Mouse (Mus musculus) midbrain, embryonic 16.5 days (tissue): ENCODE results near the gene Hnrnpa3. TPM values are rescaled to one million over a fixed set of nuclear protein-coding genes. Genes with fewer than 3 reads are reported as not detected.

ENCODE experiments used
- ATAC-seq: fragments of 200-750 bp; cut with Nextera tagmentation; 2 replicates; pipeline ENCODE4 v1.8.0; 2017; ENCODE audit warnings: moderate TSS enrichment
- H3K27ac ChIP-seq: fragments of 300-500 bp; sonication (generic); 2 replicates; pipeline ENCODE4 v1.5.1; 2014; ENCODE audit warnings: mild to moderate bottlenecking, low read length, mixed read lengths
- H3K27me3 ChIP-seq: fragments of 300-500 bp; sonication (generic); 2 replicates; pipeline ENCODE4 v1.6.1; 2014; ENCODE audit warnings: low read depth, low read length, mixed read lengths; ENCODE audit not compliant: control insufficient read depth, insufficient read depth
- H3K36me3 ChIP-seq: fragments of 300-500 bp; sonication (generic); 2 replicates; pipeline ENCODE4 v1.6.1; 2014; ENCODE audit warnings: mild to moderate bottlenecking, low read length, moderate library complexity, mixed read lengths; ENCODE audit not compliant: control insufficient read depth, insufficient read depth
- H3K4me1 ChIP-seq: fragments of 300-500 bp; sonication (generic); 2 replicates; pipeline ENCODE4 v1.6.1; 2014; ENCODE audit warnings: mild to moderate bottlenecking, low read length, mixed read lengths; ENCODE audit not compliant: control insufficient read depth, insufficient read depth
- H3K4me2 ChIP-seq: fragments of 300-500 bp; sonication (generic); 2 replicates; pipeline ENCODE4 v1.6.1; 2014; ENCODE audit warnings: mild to moderate bottlenecking, low read length, mixed read lengths
- H3K4me3 ChIP-seq: fragments of 300-500 bp; sonication (generic); 2 replicates; pipeline ENCODE4 v1.5.1; 2014; ENCODE audit warnings: low read depth, mild to moderate bottlenecking, low read length, moderate library complexity, mixed read lengths
- H3K9ac ChIP-seq: fragments of 300-500 bp; sonication (generic); 2 replicates; pipeline ENCODE4 v1.6.1; 2014; ENCODE audit warnings: low read depth, low read length, mixed read lengths
- H3K9me3 ChIP-seq: fragments of 300-500 bp; sonication (generic); replicated peaks from 2 replicates; pipeline ENCODE4 v1.6.1; 2014; ENCODE audit warnings: mild to moderate bottlenecking, low read length, mixed read lengths; ENCODE audit not compliant: control insufficient read depth, poor library complexity, severe bottlenecking
- WGBS: fragments of 180-500 bp; shearing (Covaris S2); extraction: QIAGEN DNeasy Blood & Tissue Kit; methylation state at CpG from one replicate; pipeline ENCODE4 v1.1.7; 2014; 5-methylcytosine and 5-hydroxymethylcytosine counted together
- polyA plus RNA-seq: library from polyadenylated mRNA; unstranded; fragments of >200 nt; fragmentation: Nextera tagmentation; extraction: Ambion mirVana; gene quantifications from 2 replicates; pipeline ENCODE4 v1.2.1, GENCODE M21; 2015

The Hnrnpa3 gene
- polyA plus RNA-seq, 1 experiment from 2014 or later: 169 TPM

DNA sequence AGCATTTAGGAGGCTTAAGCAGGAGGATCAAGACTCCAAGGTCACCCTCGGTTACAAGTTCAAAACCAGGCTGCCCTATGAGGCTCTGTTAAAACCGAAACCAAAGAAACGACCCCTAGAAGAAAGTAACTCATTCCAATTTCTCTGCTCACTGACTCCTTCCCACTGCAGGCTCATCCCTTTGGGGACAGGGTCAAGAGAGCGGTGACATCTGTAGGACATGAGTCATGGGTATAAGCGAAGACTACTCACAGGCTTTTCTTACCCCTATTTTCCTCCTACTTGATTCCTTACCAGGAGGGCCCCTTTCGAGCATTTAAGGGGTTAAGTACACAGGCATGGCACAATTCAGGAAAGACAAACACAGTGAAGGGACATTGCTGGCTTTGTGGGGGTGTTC, 15.1 kb upstream of the Hnrnpa3 start:
- 88% methylated on average over 6 of the region's 6 CpGs for WGBS
- Histone ChIP-seq H3K36me3 (no peaks in the 10 kb centered on the region), H3K4me3 (no peak overlapping the region), H3K9ac (no peak overlapping the region), H3K4me2 (no peak overlapping the region), H3K27me3 (no peaks in the 10 kb centered on the region), H3K27ac (no peak overlapping the region), H3K9me3 (no peaks in the 10 kb centered on the region), H3K4me1 (no peaks in the 10 kb centered on the region)
- ATAC-seq: no peak

DNA sequence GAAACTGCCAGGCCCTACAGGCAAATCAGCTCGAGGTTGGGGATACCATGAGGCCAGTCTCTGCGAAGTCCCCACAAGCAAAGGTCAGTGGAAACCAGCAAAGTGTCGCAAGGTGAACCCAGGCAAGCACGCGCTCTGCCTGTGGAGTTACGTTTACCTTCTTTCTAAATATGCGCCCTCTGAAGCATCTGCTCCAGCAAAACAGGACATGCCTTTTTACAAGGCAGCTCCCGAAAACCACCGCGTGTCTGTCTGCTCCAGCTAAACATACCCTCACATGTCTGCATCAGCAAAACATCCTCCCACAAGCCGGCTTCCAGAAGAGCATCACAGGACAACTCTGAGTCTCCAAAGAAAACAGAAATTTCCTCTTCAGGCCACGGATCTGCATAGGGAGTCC, 13.8 kb upstream of the Hnrnpa3 start:
- H3K4me1 ChIP-seq: no peaks in the 10 kb centered on the region
- no peak overlapping the region for H3K27ac ChIP-seq
- H3K9me3 ChIP-seq: no peaks in the 10 kb centered on the region
- no peak for ATAC-seq
- no peaks in the 10 kb centered on the region for H3K36me3 ChIP-seq
- no peak overlapping the region for H3K4me3 ChIP-seq
- no peak overlapping the region for H3K9ac ChIP-seq
- H3K4me2 ChIP-seq: no peak overlapping the region
- no peaks in the 10 kb centered on the region for H3K27me3 ChIP-seq
- 93% methylated on average over 12 of the region's 12 CpGs for WGBS

DNA sequence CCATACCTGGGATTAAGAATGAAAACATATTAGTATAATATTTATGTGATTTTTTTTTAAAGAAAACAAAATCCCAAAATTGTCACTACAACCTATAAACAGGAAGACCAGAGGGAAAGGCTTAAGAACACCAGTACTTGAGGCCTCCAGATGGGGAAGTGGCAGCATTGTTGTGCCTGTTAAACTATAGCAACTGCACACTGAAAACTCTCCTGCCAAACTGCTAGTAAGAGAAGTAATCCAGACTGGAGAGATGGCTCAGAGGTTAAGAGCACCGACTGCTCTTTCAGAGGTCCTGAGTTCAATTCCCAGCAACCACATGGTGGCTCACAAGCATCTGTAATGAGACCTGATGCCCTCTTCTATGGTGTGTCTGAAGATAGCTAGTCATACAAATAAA, 8.6 kb upstream of the Hnrnpa3 start:
- Histone ChIP-seq H3K4me3 (no peak overlapping the region), H3K27me3 (no peaks in the 10 kb centered on the region), H3K36me3 (no peaks in the 10 kb centered on the region), H3K9ac (no peak overlapping the region), H3K9me3 (no peaks in the 10 kb centered on the region), H3K27ac (no peak overlapping the region), H3K4me1 (no peaks in the 10 kb centered on the region), H3K4me2 (no peak overlapping the region)
- ATAC-seq: no peak
- 90% methylated on average over 1 of the region's 1 CpGs for WGBS

DNA sequence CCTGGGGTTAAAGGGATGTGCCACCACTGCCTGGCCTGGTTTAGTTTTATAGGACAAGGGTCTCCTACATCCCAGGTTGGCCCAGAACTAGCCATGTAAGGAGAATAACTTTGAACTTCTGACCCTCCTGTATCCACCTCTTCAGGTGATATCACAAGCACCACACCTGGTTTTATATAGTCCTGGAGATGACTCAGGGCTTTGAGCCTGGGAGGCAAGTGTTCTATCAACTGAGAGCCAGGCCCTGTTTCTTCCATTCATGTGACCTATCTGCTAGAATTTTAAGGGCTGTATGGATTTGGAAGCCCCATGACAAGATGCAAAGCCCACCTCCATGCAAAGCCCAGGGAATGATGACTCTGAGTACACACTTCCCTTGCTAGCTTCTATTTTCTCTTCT, 5.9 kb upstream of the Hnrnpa3 start:
- no peak overlapping the region for H3K9ac ChIP-seq
- no peaks in the 10 kb centered on the region for H3K36me3 ChIP-seq
- no peaks in the 10 kb centered on the region for H3K9me3 ChIP-seq
- no peak overlapping the region for H3K27ac ChIP-seq
- H3K4me3 ChIP-seq: no peak overlapping the region
- no peaks in the 10 kb centered on the region for H3K27me3 ChIP-seq
- ATAC-seq: no peak
- peaks cover 10% of the 10 kb centered on the region for H3K4me1 ChIP-seq
- no peak overlapping the region for H3K4me2 ChIP-seq

DNA sequence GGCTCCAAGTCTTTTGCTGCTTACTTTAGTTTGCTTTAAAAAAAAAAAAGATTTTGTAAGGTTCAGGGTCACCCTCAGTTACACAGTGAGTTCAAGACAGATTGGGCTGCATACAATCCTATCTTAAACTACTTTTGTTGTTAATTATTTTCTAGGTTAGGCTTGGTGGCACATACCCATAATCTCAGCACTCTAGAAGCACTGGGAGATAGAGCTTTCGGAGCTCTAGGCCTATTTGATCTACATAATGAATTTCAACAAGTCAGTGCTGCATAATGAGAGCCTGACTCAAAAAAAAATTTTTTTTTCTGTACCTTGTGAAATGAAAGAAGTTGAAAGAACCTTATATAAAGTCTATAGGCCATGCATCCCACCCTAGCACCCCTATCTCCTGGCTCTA, 4.4 kb upstream of the Hnrnpa3 start:
- Histone ChIP-seq H3K27me3 (no peaks in the 10 kb centered on the region), H3K27ac (no peak overlapping the region), H3K4me2 (no peak overlapping the region), H3K9ac (no peak overlapping the region), H3K4me1 (peaks cover 10% of the 10 kb centered on the region), H3K4me3 (no peak overlapping the region), H3K9me3 (no peaks in the 10 kb centered on the region), H3K36me3 (no peaks in the 10 kb centered on the region)
- 69% methylated on average over 1 of the region's 1 CpGs for WGBS
- ATAC-seq: no peak

DNA sequence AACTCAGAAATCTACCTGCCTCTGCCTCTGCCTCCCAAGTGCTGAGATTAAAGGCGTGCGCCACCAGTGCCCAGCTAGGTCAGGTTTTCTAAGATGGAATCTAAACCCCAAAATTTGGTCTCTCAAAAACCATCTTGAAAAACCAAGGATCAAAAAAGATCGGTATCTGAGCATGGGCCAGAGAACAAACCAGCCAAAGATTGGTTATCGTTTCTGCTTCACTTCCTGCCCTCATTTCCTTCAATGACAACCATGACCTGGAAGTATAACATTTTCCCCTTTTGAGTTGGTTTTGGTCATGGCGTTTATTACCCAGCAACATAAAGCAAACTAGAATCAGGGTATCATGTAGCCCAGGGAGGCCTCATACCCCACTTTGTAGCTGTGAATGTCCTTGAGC, 2.1 kb upstream of the Hnrnpa3 start:
- H3K36me3 ChIP-seq: no peaks in the 10 kb centered on the region
- ATAC-seq: no peak
- H3K27ac ChIP-seq: peak overlapping the region; percentile 100; the same call in 1 of the 2 replicates
- no peaks in the 10 kb centered on the region for H3K9me3 ChIP-seq
- 98% methylated on average over 5 of the region's 5 CpGs for WGBS
- no peak overlapping the region for H3K4me3 ChIP-seq
- no peak overlapping the region for H3K4me2 ChIP-seq
- no peaks in the 10 kb centered on the region for H3K27me3 ChIP-seq
- peaks cover 19% of the 10 kb centered on the region for H3K4me1 ChIP-seq
- H3K9ac ChIP-seq: no peak overlapping the region

DNA sequence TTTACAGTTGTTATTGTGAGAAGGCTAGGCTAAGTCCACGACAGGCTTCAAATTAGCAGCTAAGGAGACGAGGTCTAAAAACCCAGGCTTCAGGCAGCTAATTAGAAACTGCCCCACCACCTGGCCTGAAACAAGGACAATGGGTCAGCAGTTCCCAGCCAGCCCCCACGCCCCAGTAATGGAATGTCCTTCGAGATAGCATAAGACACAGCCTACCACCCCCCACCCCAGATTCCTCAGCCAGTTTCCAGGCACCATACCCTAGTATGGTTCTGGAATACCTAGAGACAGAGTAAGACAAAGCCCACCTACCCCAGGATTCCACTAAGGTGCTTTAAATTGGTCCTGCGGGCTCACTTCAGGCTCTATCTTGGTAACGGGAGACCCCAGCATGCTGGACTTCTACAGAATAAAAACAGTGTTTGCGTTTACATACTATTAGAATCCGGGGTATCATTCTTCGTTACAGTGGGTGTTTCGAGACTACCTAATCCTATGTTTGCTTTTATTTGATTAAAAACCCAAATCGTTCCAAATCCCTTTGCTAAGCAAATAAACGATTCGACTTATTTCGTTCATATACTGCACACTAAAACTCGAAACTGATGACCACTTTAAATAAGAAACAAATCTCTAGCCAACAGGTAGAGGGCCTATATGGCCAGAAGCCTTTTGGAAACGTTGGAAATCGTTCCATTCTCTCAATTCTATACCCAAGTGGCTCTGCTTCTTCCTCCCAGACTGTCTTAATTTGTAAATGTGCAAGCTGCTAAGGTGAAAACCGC, 962 bp upstream of the Hnrnpa3 start:
- no peak for ATAC-seq
- under 1% methylated on average over 18 of the region's 18 CpGs for WGBS
- H3K4me1 ChIP-seq: peaks cover 19% of the 10 kb centered on the region

DNA sequence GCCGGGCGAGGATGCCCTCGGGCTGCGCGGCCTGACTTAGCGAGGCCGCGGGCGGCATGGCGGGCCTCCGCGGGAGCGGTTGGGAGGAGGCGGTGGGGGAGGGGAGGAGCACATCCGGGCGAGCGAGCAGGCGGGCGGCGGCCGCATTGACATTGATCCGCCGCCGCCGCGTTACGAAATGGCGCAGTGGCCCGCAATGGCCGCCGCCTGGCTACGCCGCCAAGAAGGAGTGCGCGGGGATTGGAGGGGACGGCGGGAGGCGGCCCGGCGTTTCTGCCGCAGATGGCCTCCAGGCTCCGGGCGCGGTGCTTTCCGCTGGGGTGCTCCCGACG, 534 bp downstream of the Hnrnpa3 start:
- Histone ChIP-seq H3K27me3 (no peaks in the 10 kb centered on the region), H3K9ac (peak overlapping the region; percentile 92), H3K4me1 (peaks cover 19% of the 10 kb centered on the region), H3K27ac (peak overlapping the region; percentile 99), H3K36me3 (peaks cover 10% of the 10 kb centered on the region), H3K4me3 (peak overlapping the region; percentile 90), H3K4me2 (peak overlapping the region; percentile 81), H3K9me3 (no peaks in the 10 kb centered on the region)
- under 1% methylated on average over 36 of the region's 47 CpGs for WGBS
- ATAC-seq: peak; percentile 78

More for the DNA sequence above, 962 bp upstream of the Hnrnpa3 start:
- H3K4me3 ChIP-seq: peak overlapping the region; percentile 62
- no peaks in the 10 kb centered on the region for H3K27me3 ChIP-seq
- H3K36me3 ChIP-seq: peaks cover 3% of the 10 kb centered on the region
- H3K27ac ChIP-seq: peak overlapping the region; percentile 100
- H3K4me2 ChIP-seq: peak overlapping the region; percentile 86
- no peaks in the 10 kb centered on the region for H3K9me3 ChIP-seq
- H3K9ac ChIP-seq: peak overlapping the region; percentile 89

DNA sequence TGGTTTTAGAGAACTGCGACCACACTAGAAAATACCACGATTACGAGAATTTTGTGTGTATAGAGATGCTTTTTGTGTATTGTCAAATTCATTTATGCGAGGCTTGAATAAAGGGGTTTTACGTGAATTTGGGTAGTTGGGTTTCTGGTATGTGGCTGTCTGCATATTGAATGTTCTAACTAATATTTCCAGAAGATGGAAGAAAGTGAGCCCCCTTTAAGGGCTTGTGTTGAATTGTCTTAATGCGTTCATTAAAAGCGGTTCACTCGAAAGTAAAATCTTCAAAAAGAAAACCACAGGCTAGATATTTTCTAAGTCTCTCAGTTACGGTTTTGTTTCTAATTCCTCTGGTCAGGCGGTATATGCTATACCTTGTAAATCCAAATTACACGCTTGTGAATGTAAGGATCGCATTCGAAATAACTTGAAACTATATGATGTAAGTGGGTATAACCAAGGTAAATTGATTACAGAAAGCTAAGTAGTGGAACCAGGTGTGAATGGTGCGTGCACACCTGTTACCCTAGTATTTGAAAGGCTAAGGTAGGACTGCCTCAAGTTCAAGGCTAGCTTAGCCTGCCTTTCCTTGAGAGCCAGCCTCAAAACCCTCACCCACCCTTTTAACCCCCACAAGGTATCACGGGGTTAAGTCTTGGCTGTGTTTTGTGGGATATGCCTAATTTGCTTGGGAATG, 1.3 kb downstream of the Hnrnpa3 start:
- peak overlapping the region; percentile 90 for H3K4me3 ChIP-seq
- H3K9me3 ChIP-seq: no peaks in the 10 kb centered on the region
- peaks cover 19% of the 10 kb centered on the region for H3K4me1 ChIP-seq
- H3K27me3 ChIP-seq: no peaks in the 10 kb centered on the region
- H3K4me2 ChIP-seq: peak overlapping the region; percentile 81
- 4% methylated on average over 15 of the region's 15 CpGs for WGBS
- ATAC-seq: no peak
- peak overlapping the region; percentile 99 for H3K27ac ChIP-seq
- H3K9ac ChIP-seq: peak overlapping the region; percentile 92
- peaks cover 10% of the 10 kb centered on the region for H3K36me3 ChIP-seq
